Mouse (Mus musculus): ENCODE measurements around the gene Dagla.

Dagla gene

GRCm38 (mm10) chr19:10304810-10305544 is at the start of gene Dagla:
Gene Dagla (minus strand): TSS chr19:10304877.
- in situ Hi-C loops (cut with MseI, MboI): loop anchor here (5.0 to 10.0 kb wide), 2 partner anchors 38 to 50 kb away; no protein-coding TSS in a partner anchor

- in situ Hi-C loops (cut with MseI, MboI): no loop called here
Observed at GRCm38 (mm10) chr19:10352218-10352617, 47.5 kb upstream of the Dagla start.

GRCm38 (mm10) chr19:10347628-10348273 is 43.1 kb upstream of the Dagla start:
- in situ Hi-C loops (cut with MseI, MboI): loop anchor here in 1 of 2 experiments (5.0 kb wide), 1 partner anchor 40 kb away; the partner anchor contains the start of gene Syt7

GRCm38 (mm10) chr19:10345696-10346095 is 41.0 kb upstream of the Dagla start:
- in situ Hi-C loops (cut with MseI, MboI): loop anchor here in 1 of 2 experiments (5.0 kb wide), 1 partner anchor 42 kb away; the partner anchor contains the start of gene Syt7

- in situ Hi-C loops (cut with MseI, MboI): no loop called here
Observed at GRCm38 (mm10) chr19:10343866-10344265, 39.2 kb upstream of the Dagla start.

GRCm38 (mm10) chr19:10341817-10342439 is 37.3 kb upstream of the Dagla start:
- in situ Hi-C loops (cut with MseI, MboI): no loop called here

GRCm38 (mm10) chr19:10341152-10341551 is 36.5 kb upstream of the Dagla start:
- in situ Hi-C loops (cut with MseI, MboI): no loop called here

GRCm38 (mm10) chr19:10340661-10341060 is 36.0 kb upstream of the Dagla start:
- in situ Hi-C loops (cut with MseI, MboI): no loop called here

GRCm38 (mm10) chr19:10339271-10339670 is 34.6 kb upstream of the Dagla start:
- in situ Hi-C loops (cut with MseI, MboI): loop anchor here in 1 of 2 experiments (5.0 kb wide), 1 partner anchor 58 kb away; no protein-coding TSS in a partner anchor

- in situ Hi-C loops (cut with MseI, MboI): loop anchor here in 1 of 2 experiments (5.0 kb wide), 1 partner anchor 59 kb away; no protein-coding TSS in a partner anchor
Observed at GRCm38 (mm10) chr19:10338724-10339123, 34.0 kb upstream of the Dagla start.

GRCm38 (mm10) chr19:10334467-10334866 is 29.8 kb upstream of the Dagla start:
- in situ Hi-C loops (cut with MseI, MboI): no loop called here

- in situ Hi-C loops (cut with MseI, MboI): no loop called here
Observed at GRCm38 (mm10) chr19:10333545-10334252, 29.0 kb upstream of the Dagla start.

GRCm38 (mm10) chr19:10331706-10332105 is 27.0 kb upstream of the Dagla start:
- in situ Hi-C loops (cut with MseI, MboI): no loop called here

GRCm38 (mm10) chr19:10329033-10329432 is 24.4 kb upstream of the Dagla start:
- in situ Hi-C loops (cut with MseI, MboI): no loop called here

GRCm38 (mm10) chr19:10326609-10327008 is 21.9 kb upstream of the Dagla start:
- in situ Hi-C loops (cut with MseI, MboI): no loop called here

GRCm38 (mm10) chr19:10323860-10324259 is 19.2 kb upstream of the Dagla start:
- in situ Hi-C loops (cut with MseI, MboI): no loop called here

GRCm38 (mm10) chr19:10323362-10323837 is 18.7 kb upstream of the Dagla start:
- in situ Hi-C loops (cut with MseI, MboI): no loop called here

GRCm38 (mm10) chr19:10317795-10318194 is 13.1 kb upstream of the Dagla start:
- in situ Hi-C loops (cut with MseI, MboI): no loop called here

- in situ Hi-C loops (cut with MseI, MboI): no loop called here
Observed at GRCm38 (mm10) chr19:10317358-10317757, 12.7 kb upstream of the Dagla start.

GRCm38 (mm10) chr19:10316956-10317355 is 12.3 kb upstream of the Dagla start:
- in situ Hi-C loops (cut with MseI, MboI): no loop called here

GRCm38 (mm10) chr19:10312072-10312471 is 7.4 kb upstream of the Dagla start:
- in situ Hi-C loops (cut with MseI, MboI): no loop called here
